Mouse (Mus musculus): Measurements from ENCODE around the gene Phf20. TPM values are rescaled to one million over a fixed set of nuclear protein-coding genes. Genes with fewer than 3 reads are reported as not detected.

The Phf20 gene
- polyA plus RNA-seq, 1 experiment = 20.8 TPM

GRCm38 (mm10) chr2:156291998-156292397 is 95.7 kb downstream of the Phf20 start:
- TF ChIP-seq POLR2A (IDR thresholded peaks at IDR 0.05; ENCODE audit: borderline replicate concordance, control insufficient read depth, low read depth, low read length) (no peak), CTCF (IDR thresholded peaks at IDR 0.05; ENCODE audit: control insufficient read depth, insufficient read depth, low read length) (no peak)
- WGBS = 73% methylated on average over 1 of the region's 1 CpGs
- Histone ChIP-seq H3K27ac (ENCODE audit: control insufficient read depth, insufficient read depth, low read depth, low read length, poor library complexity) (no peak overlapping the region), H3K4me3 (replicated peaks; ENCODE audit: control insufficient read depth, low read depth, low read length) (no peak overlapping the region), H3K4me1 (ENCODE audit: control insufficient read depth, insufficient read depth, low read length) (no peaks in the 10 kb centered on the region; the same call in 1 of the 2 replicates)

- H3K27ac ChIP-seq (ENCODE audit: control insufficient read depth, insufficient read depth, low read depth, low read length, poor library complexity) = peak overlapping the region; percentile 20; the same call in 1 of the 2 replicates
- WGBS = 22% methylated on average over 2 of the region's 2 CpGs
- no peak for TF ChIP-seq POLR2A (IDR thresholded peaks at IDR 0.05; ENCODE audit: borderline replicate concordance, control insufficient read depth, low read depth, low read length)
- TF ChIP-seq CTCF (IDR thresholded peaks at IDR 0.05; ENCODE audit: control insufficient read depth, insufficient read depth, low read length) = no peak
- H3K4me3 ChIP-seq (replicated peaks; ENCODE audit: control insufficient read depth, low read depth, low read length) = no peak overlapping the region
- H3K4me1 ChIP-seq (ENCODE audit: control insufficient read depth, insufficient read depth, low read length) = no peaks in the 10 kb centered on the region; the same call in none of the 2 replicates
Observed at GRCm38 (mm10) chr2:156295601-156296063, 99.4 kb downstream of the Phf20 start.

GRCm38 (mm10) chr2:156296190-156296589 is 99.9 kb downstream of the Phf20 start:
- WGBS = 80% methylated on average over 3 of the region's 3 CpGs
- no peak overlapping the region for H3K4me3 ChIP-seq (replicated peaks; ENCODE audit: control insufficient read depth, low read depth, low read length)
- peak overlapping the region; percentile 16 for H3K27ac ChIP-seq (ENCODE audit: control insufficient read depth, insufficient read depth, low read depth, low read length, poor library complexity)
- H3K4me1 ChIP-seq (ENCODE audit: control insufficient read depth, insufficient read depth, low read length) = no peaks in the 10 kb centered on the region; the same call in none of the 2 replicates
- no peak for TF ChIP-seq CTCF (IDR thresholded peaks at IDR 0.05; ENCODE audit: control insufficient read depth, insufficient read depth, low read length)
- TF ChIP-seq POLR2A (IDR thresholded peaks at IDR 0.05; ENCODE audit: borderline replicate concordance, control insufficient read depth, low read depth, low read length) = no peak

- TF ChIP-seq POLR2A (IDR thresholded peaks at IDR 0.05; ENCODE audit: borderline replicate concordance, control insufficient read depth, low read depth, low read length) (no peak), CTCF (IDR thresholded peaks at IDR 0.05; ENCODE audit: control insufficient read depth, insufficient read depth, low read length) (no peak)
- Histone ChIP-seq H3K27ac (ENCODE audit: control insufficient read depth, insufficient read depth, low read depth, low read length, poor library complexity) (no peak overlapping the region), H3K4me1 (ENCODE audit: control insufficient read depth, insufficient read depth, low read length) (no peaks in the 10 kb centered on the region; the same call in none of the 2 replicates), H3K4me3 (replicated peaks; ENCODE audit: control insufficient read depth, low read depth, low read length) (no peak overlapping the region)
- 66% methylated on average over 3 of the region's 3 CpGs for WGBS
Observed at GRCm38 (mm10) chr2:156297653-156298052, 101.4 kb downstream of the Phf20 start.

- H3K4me3 ChIP-seq (replicated peaks; ENCODE audit: control insufficient read depth, low read depth, low read length) = no peak overlapping the region
- peak overlapping the region; percentile 27; the same call in 1 of the 2 replicates for H3K27ac ChIP-seq (ENCODE audit: control insufficient read depth, insufficient read depth, low read depth, low read length, poor library complexity)
- no peak for TF ChIP-seq POLR2A (IDR thresholded peaks at IDR 0.05; ENCODE audit: borderline replicate concordance, control insufficient read depth, low read depth, low read length)
- no peak for TF ChIP-seq CTCF (IDR thresholded peaks at IDR 0.05; ENCODE audit: control insufficient read depth, insufficient read depth, low read length)
- 53% methylated on average over 7 of the region's 7 CpGs for WGBS
- H3K4me1 ChIP-seq (ENCODE audit: control insufficient read depth, insufficient read depth, low read length) = no peaks in the 10 kb centered on the region; the same call in none of the 2 replicates
Observed at GRCm38 (mm10) chr2:156298458-156298857, 102.2 kb downstream of the Phf20 start.

GRCm38 (mm10) chr2:156302063-156302462 is 105.8 kb downstream of the Phf20 start:
- WGBS = 72% methylated on average over 4 of the region's 4 CpGs
- TF ChIP-seq CTCF (IDR thresholded peaks at IDR 0.05; ENCODE audit: control insufficient read depth, insufficient read depth, low read length) = no peak
- no peak overlapping the region for H3K27ac ChIP-seq (ENCODE audit: control insufficient read depth, insufficient read depth, low read depth, low read length, poor library complexity)

GRCm38 (mm10) chr2:156304351-156304750 is 108.1 kb downstream of the Phf20 start:
- Histone ChIP-seq H3K4me3 (replicated peaks; ENCODE audit: control insufficient read depth, low read depth, low read length) (no peak overlapping the region), H3K4me1 (ENCODE audit: control insufficient read depth, insufficient read depth, low read length) (no peaks in the 10 kb centered on the region), H3K27ac (ENCODE audit: control insufficient read depth, insufficient read depth, low read depth, low read length, poor library complexity) (no peak overlapping the region)
- 92% methylated on average over 4 of the region's 4 CpGs for WGBS
- TF ChIP-seq POLR2A (IDR thresholded peaks at IDR 0.05; ENCODE audit: borderline replicate concordance, control insufficient read depth, low read depth, low read length) = no peak

More at GRCm38 (mm10) chr2:156302063-156302462, 105.8 kb downstream of the Phf20 start:
- no peak overlapping the region for H3K4me3 ChIP-seq (replicated peaks; ENCODE audit: control insufficient read depth, low read depth, low read length)
- no peaks in the 10 kb centered on the region; the same call in 1 of the 2 replicates for H3K4me1 ChIP-seq (ENCODE audit: control insufficient read depth, insufficient read depth, low read length)

- no peak overlapping the region for H3K27ac ChIP-seq (ENCODE audit: control insufficient read depth, insufficient read depth, low read depth, low read length, poor library complexity)
- H3K4me3 ChIP-seq (replicated peaks; ENCODE audit: control insufficient read depth, low read depth, low read length) = no peak overlapping the region
- 81% methylated on average over 2 of the region's 2 CpGs for WGBS
- TF ChIP-seq POLR2A (IDR thresholded peaks at IDR 0.05; ENCODE audit: borderline replicate concordance, control insufficient read depth, low read depth, low read length) (no peak), CTCF (IDR thresholded peaks at IDR 0.05; ENCODE audit: control insufficient read depth, insufficient read depth, low read length) (peak; percentile 25; the same call in 1 of the 2 replicates)
- H3K4me1 ChIP-seq (ENCODE audit: control insufficient read depth, insufficient read depth, low read length) = no peaks in the 10 kb centered on the region
Observed at GRCm38 (mm10) chr2:156305818-156306217, 109.6 kb downstream of the Phf20 start.

- no peak for TF ChIP-seq POLR2A (IDR thresholded peaks at IDR 0.05; ENCODE audit: borderline replicate concordance, control insufficient read depth, low read depth, low read length)
- TF ChIP-seq CTCF (IDR thresholded peaks at IDR 0.05; ENCODE audit: control insufficient read depth, insufficient read depth, low read length) = peak; percentile 72
- H3K4me1 ChIP-seq (ENCODE audit: control insufficient read depth, insufficient read depth, low read length) = no peaks in the 10 kb centered on the region
- no peak overlapping the region for H3K4me3 ChIP-seq (replicated peaks; ENCODE audit: control insufficient read depth, low read depth, low read length)
- no peak overlapping the region for H3K27ac ChIP-seq (ENCODE audit: control insufficient read depth, insufficient read depth, low read depth, low read length, poor library complexity)
- WGBS = 66% methylated on average over 5 of the region's 5 CpGs
Observed at GRCm38 (mm10) chr2:156307261-156307660, 111.0 kb downstream of the Phf20 start.

Data from bone marrow, adult 2 months (tissue).